Comparison of ENCODE assay signal across 8 mouse cellular contexts in genomic region chr14:87567626-87568446, GRCm38 (mm10).
DNase-seq lines count a peak whose midpoint lies in the region; ATAC-seq lines count a peak whose summit lies in the region.
"Had no signal": no experiment of that assay in that cellular context is flagged by ENCODE, and none has a peak within 500 bp of the region (broad histone marks: within the 10 kb centered on the region; RNA-seq: fewer than 3 reads in every experiment).

No protein-coding gene starts in this region.

- peak; percentile 24 for DNase-seq in adrenal gland, adult 2 months
- peak; percentile 46 to 56 for DNase-seq in cerebellum, postnatal 10 days
- peak; percentile 42 for DNase-seq in gastrocnemius, postnatal 10 days
- DNase-seq in intestine, embryonic 14.5 days (ENCODE audit: low spot score) = peak; percentile 64

- no peaks in the 10 kb centered on the region for H3K9me3 ChIP-seq in intestine, embryonic 14.5 days (ENCODE audit: control insufficient read depth, low read length)
- H3K9me3 ChIP-seq in limb, embryonic 13.5 days = no peaks in the 10 kb centered on the region
- H3K9me3 ChIP-seq in midbrain, embryonic 16.5 days (replicated peaks; ENCODE audit: control insufficient read depth, low read length, poor library complexity, severe bottlenecking) = no peaks in the 10 kb centered on the region

- 13% methylated on average over 20 of the region's 20 CpGs for WGBS in intestine, embryonic 14.5 days
- 15% methylated on average over 20 of the region's 20 CpGs for WGBS in limb, embryonic 13.5 days
- 15% methylated on average over 20 of the region's 20 CpGs for WGBS in midbrain, embryonic 16.5 days

- H3K27me3 ChIP-seq in intestine, embryonic 14.5 days (replicated peaks; ENCODE audit: control insufficient read depth, insufficient read depth, low read length) = no peaks in the 10 kb centered on the region
- H3K27me3 ChIP-seq in limb, embryonic 13.5 days = peaks cover 3% of the 10 kb centered on the region; the same call in 1 of the 2 replicates
- no peaks in the 10 kb centered on the region for H3K27me3 ChIP-seq in midbrain, embryonic 16.5 days (ENCODE audit: control insufficient read depth, insufficient read depth, low read depth, low read length)

- H3K4me2 ChIP-seq in intestine, embryonic 14.5 days (ENCODE audit: low read length) = peak overlapping the region; percentile 42
- peak overlapping the region; percentile 72 for H3K4me2 ChIP-seq in limb, embryonic 13.5 days (replicated peaks)
- H3K4me2 ChIP-seq in midbrain, embryonic 16.5 days (ENCODE audit: low read length) = peak overlapping the region; percentile 80

- H3K36me3 ChIP-seq in intestine, embryonic 14.5 days (ENCODE audit: control insufficient read depth, insufficient read depth, low read length) = no peaks in the 10 kb centered on the region
- H3K36me3 ChIP-seq in limb, embryonic 13.5 days = no peaks in the 10 kb centered on the region
- no peaks in the 10 kb centered on the region for H3K36me3 ChIP-seq in midbrain, embryonic 16.5 days (ENCODE audit: control insufficient read depth, insufficient read depth, low read length)

- H3K9ac ChIP-seq in intestine, embryonic 14.5 days (ENCODE audit: low read length) = no peak overlapping the region
- H3K9ac ChIP-seq in limb, embryonic 13.5 days = peak overlapping the region; percentile 53
- peak overlapping the region; percentile 52 for H3K9ac ChIP-seq in midbrain, embryonic 16.5 days (ENCODE audit: low read depth, low read length)

- peaks cover 7% of the 10 kb centered on the region for H3K4me1 ChIP-seq in intestine, embryonic 14.5 days (replicated peaks; ENCODE audit: control insufficient read depth, insufficient read depth, low read length)
- peaks cover 24% of the 10 kb centered on the region for H3K4me1 ChIP-seq in limb, embryonic 13.5 days
- peaks cover 14% of the 10 kb centered on the region for H3K4me1 ChIP-seq in midbrain, embryonic 16.5 days (ENCODE audit: control insufficient read depth, insufficient read depth, low read length)

- no peak overlapping the region for H3K27ac ChIP-seq in intestine, embryonic 14.5 days (ENCODE audit: low read depth)
- peak overlapping the region; percentile 33; the same call in 1 of the 2 replicates for H3K27ac ChIP-seq in limb, embryonic 13.5 days
- H3K27ac ChIP-seq in midbrain, embryonic 16.5 days (ENCODE audit: low read length) = peak overlapping the region; percentile 35

- H3K4me3 ChIP-seq in intestine, embryonic 14.5 days (ENCODE audit: low read depth, low read length) = peak overlapping the region; percentile 6
- peak overlapping the region; percentile 41 for H3K4me3 ChIP-seq in limb, embryonic 13.5 days
- H3K4me3 ChIP-seq in midbrain, embryonic 16.5 days (ENCODE audit: low read depth, low read length) = peak overlapping the region; percentile 36
- H3K4me3 ChIP-seq: erythroblast, embryonic 14.5 days had no signal

- peak; percentile 59; the same call in 1 of the 2 replicates for ATAC-seq in intestine, embryonic 14.5 days (replicated peaks; ENCODE audit: low FRiP score, low TSS enrichment, low read depth)
- ATAC-seq in limb, embryonic 13.5 days (ENCODE audit: low FRiP score, low read depth) = peak; percentile 48
- peak; percentile 56 for ATAC-seq in midbrain, embryonic 16.5 days
- no peak for ATAC-seq in megakaryocyte-erythroid progenitor cell, adult 5-6 weeks (replicated peaks; ENCODE audit: low FRiP score, low TSS enrichment, poor library complexity, severe bottlenecking)
